Mouse (Mus musculus) heart, embryonic 11.5 days (tissue): ENCODE measurements at regions not wholly inside any gene's neighbourhood (a gene's known extent, or its start where the extent isn't known, plus 50 kb on each side); places are given as distances from the start of the nearest gene placed in this dataset.

Experiments
- ATAC-seq: fragments of 200-750 bp; cut with Nextera tagmentation; replicated peaks from 2 replicates; pipeline ENCODE4 v1.8.0; 2017; ENCODE audit warnings: moderate library complexity; ENCODE audit not compliant: insufficient number of reproducible peaks, low FRiP score, low TSS enrichment
- H3K27ac ChIP-seq: fragments of 300-500 bp; sonication (generic); 2 replicates; pipeline ENCODE4 v1.5.1; 2014; ENCODE audit warnings: mild to moderate bottlenecking, low read depth, low read length
- H3K27me3 ChIP-seq: fragments of 300-500 bp; sonication (generic); 2 replicates; pipeline ENCODE4 v1.6.1; 2014; ENCODE audit warnings: mild to moderate bottlenecking, low read length, mixed read lengths; ENCODE audit not compliant: control insufficient read depth, insufficient read depth
- H3K36me3 ChIP-seq: fragments of 300-500 bp; sonication (generic); 2 replicates; pipeline ENCODE4 v1.6.1; 2014; ENCODE audit warnings: mild to moderate bottlenecking, low read length, moderate library complexity, mixed read lengths; ENCODE audit not compliant: control insufficient read depth, insufficient read depth
- H3K4me1 ChIP-seq: fragments of 300-500 bp; sonication (generic); 2 replicates; pipeline ENCODE4 v1.6.1; 2014; ENCODE audit warnings: low read length; ENCODE audit not compliant: control insufficient read depth, insufficient read depth
- H3K4me2 ChIP-seq: fragments of 300-500 bp; sonication (generic); 2 replicates; pipeline ENCODE4 v1.6.1; 2014; ENCODE audit warnings: mild to moderate bottlenecking, moderate library complexity
- H3K4me3 ChIP-seq: fragments of 300-500 bp; sonication (generic); 2 replicates; pipeline ENCODE4 v1.5.1; 2014; ENCODE audit warnings: low read depth, low read length
- H3K9ac ChIP-seq: fragments of 300-500 bp; sonication (generic); 2 replicates; pipeline ENCODE4 v1.6.1; 2014; ENCODE audit warnings: mild to moderate bottlenecking, low read depth, low read length, moderate library complexity
- H3K9me3 ChIP-seq: fragments of 300-500 bp; sonication (generic); replicated peaks from 2 replicates; pipeline ENCODE4 v1.6.1; 2016; ENCODE audit warnings: low read length; ENCODE audit not compliant: control insufficient read depth
- WGBS: fragments of 180-500 bp; shearing (Covaris S2); extraction: QIAGEN DNeasy Blood & Tissue Kit; methylation state at CpG from one replicate; pipeline ENCODE4 v1.1.7; 2014; ENCODE audit not compliant: insufficient replicate concordance; 5-methylcytosine and 5-hydroxymethylcytosine counted together

DNA sequence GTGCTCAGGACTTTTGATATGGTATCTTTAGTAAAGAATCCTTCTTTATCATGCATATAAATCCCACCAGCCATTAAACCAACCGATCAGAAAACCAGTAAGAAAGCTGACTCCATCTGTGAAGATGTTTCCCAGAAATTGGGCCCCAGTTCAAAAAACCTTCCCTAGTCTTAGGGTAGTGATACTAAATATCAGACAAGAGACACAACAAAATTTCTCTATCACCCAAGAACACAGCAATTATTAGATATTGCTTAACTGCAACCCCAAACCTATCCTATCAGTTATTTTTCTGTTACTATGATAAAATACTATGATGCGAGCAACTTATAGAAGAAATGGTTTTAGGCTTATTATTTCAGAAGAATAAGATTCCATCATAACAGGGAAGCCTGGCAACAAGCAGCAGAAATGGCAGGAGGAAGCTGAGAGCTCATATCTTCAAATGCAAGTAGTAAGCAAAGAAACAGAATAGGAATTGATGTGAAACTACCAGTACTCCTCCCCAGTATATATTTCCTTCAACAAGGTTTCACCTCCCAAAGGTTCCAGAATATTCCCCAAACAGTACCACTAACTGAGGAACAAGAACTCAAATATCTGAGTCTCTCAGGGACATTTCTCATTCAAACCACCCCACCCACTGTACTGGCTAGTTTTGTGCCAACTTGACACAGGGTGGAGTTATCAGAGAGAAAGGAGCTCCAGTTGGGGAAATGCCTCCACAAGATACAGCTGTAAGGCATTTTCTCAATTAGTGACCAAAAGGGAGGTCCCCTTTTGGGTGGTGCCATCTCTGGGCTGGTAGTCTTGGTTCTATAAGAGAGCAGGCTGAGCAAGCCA is 234.1 kb downstream of the Tex13c3 start:
- Histone ChIP-seq H3K27me3 (no peaks in the 10 kb centered on the region), H3K9me3 (no peaks in the 10 kb centered on the region), H3K9ac (no peak overlapping the region), H3K4me1 (no peaks in the 10 kb centered on the region), H3K36me3 (no peaks in the 10 kb centered on the region), H3K4me2 (no peak overlapping the region), H3K4me3 (no peak overlapping the region), H3K27ac (no peak overlapping the region)
- 67% methylated on average over 2 of the region's 2 CpGs for WGBS
- ATAC-seq = no peak

DNA sequence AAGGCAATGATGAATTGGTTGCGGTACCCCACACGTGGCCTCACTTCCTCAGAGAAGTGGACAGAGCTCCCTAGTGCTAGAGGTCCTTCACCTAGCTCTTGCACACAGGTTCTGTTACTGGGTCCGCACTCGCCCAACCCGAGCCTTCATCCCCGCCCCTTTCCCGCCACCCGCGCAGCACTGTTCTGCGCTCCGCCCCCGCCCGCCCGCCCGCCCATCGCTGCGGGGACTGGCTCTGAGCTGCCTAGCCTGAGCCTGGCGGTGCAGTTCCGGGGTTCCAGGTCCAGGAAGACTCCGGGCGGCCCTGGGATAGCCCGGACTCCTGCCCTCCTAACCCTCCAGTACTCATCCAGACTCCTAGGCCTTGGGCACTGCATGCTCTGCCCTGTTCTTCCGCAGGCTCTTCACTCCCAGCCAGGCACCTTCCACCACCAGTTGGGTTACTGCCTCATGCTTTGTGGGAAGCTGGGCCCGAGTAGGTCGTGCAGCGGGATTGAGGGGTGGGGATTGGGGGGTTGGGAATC is 243.3 kb downstream of the Tex13c3 start:
- H3K9ac ChIP-seq = no peak overlapping the region
- no peaks in the 10 kb centered on the region for H3K9me3 ChIP-seq
- H3K4me3 ChIP-seq = peak overlapping the region; percentile 44
- H3K27ac ChIP-seq = no peak overlapping the region
- no peaks in the 10 kb centered on the region for H3K36me3 ChIP-seq
- peaks cover 3% of the 10 kb centered on the region; the same call in 1 of the 2 replicates for H3K27me3 ChIP-seq
- 7% methylated on average over 16 of the region's 26 CpGs for WGBS
- H3K4me1 ChIP-seq = no peaks in the 10 kb centered on the region
- H3K4me2 ChIP-seq = peak overlapping the region; percentile 77
- peak; percentile 65 for ATAC-seq

DNA sequence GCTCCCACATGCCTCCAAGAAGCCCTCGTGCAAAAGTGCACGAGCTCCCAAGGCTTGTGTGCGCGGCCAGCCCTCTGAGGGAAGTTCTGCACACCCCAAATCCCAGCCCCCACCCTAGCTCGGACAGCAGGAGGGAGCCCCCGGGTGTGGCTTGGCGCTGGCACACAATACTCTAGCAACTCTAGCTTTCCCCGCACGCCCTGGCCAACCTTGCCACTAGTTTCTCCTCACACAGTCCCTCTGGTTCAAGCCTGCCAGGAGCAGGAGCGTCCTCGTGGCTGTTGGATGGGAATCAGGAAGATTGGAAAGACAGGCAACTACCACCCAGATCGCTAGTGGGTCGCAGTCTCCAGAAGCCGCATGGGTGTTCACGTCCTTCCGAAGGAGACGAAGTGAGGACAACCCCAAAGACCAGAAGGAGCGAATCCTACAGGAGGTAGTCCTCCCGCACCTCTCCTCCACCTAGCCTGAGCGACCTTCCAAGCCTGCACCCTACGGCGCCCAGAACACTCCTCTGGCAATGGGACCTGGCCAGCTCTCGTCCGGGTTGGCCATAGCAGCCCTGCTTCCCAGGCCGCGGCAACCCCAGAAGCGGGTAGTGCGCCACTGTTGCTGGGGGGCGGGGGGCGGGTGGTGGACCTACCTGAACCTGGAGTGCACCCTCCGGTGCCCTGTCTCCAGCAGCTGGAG is 243.9 kb downstream of the Tex13c3 start:
- 14% methylated on average over 30 of the region's 31 CpGs for WGBS
- H3K36me3 ChIP-seq = no peaks in the 10 kb centered on the region
- no peak overlapping the region for H3K9ac ChIP-seq
- H3K27ac ChIP-seq = no peak overlapping the region
- 0 out of 2 replicates have a peak, but pooled peaks have one; percentile 35 for ATAC-seq
- H3K27me3 ChIP-seq = peaks cover 3% of the 10 kb centered on the region; the same call in 1 of the 2 replicates
- peak overlapping the region; percentile 77 for H3K4me2 ChIP-seq
- H3K4me1 ChIP-seq = no peaks in the 10 kb centered on the region
- H3K9me3 ChIP-seq = no peaks in the 10 kb centered on the region
- peak overlapping the region; percentile 44 for H3K4me3 ChIP-seq

DNA sequence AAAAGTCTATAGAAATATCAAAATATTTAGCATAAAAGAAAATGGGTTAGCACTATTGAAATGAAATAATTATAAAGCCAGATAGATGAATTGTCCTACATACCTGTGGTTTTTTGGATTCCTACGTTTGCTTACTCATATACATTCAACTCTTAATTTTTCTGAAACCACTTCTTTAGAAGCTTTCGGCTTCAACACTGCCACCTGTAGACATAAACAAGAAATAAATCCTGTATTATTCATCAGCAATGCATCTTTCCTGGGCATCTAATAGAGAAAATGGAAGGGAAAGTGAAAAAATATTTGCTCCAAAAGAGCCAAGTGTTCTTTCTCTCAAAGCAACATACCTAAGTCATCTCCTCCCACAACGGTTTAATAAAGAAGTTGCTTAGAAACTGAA is 245.7 kb downstream of the Tex13c3 start:
- H3K27ac ChIP-seq = no peak overlapping the region
- no peaks in the 10 kb centered on the region for H3K9me3 ChIP-seq
- 67% methylated on average over 3 of the region's 3 CpGs for WGBS
- no peak for ATAC-seq
- no peaks in the 10 kb centered on the region for H3K36me3 ChIP-seq
- H3K9ac ChIP-seq = no peak overlapping the region
- H3K4me2 ChIP-seq = no peak overlapping the region
- no peak overlapping the region for H3K4me3 ChIP-seq
- no peaks in the 10 kb centered on the region for H3K4me1 ChIP-seq
- peaks cover 3% of the 10 kb centered on the region; the same call in 1 of the 2 replicates for H3K27me3 ChIP-seq

DNA sequence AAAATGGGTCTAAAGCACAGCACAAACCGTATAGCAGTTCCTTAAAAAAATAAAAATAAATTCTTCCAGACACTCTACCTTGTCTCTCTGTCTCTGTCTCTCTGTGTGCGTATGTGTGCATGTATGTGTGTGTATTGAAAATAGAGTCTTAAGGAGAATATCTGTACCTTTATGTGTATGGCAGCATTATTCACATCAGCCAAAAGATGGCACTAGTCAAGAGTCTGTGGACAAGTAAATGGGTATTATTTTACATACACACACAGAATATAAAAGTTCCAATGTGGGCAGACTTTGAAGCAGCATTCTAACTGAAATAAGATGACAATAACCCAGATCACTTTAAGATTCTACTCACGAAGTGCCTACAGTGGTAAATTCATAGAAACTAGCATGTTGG is 249.3 kb downstream of the Tex13c3 start:
- Histone ChIP-seq H3K27me3 (no peaks in the 10 kb centered on the region), H3K27ac (no peak overlapping the region), H3K4me3 (no peak overlapping the region), H3K36me3 (no peaks in the 10 kb centered on the region), H3K4me1 (no peaks in the 10 kb centered on the region), H3K9me3 (no peaks in the 10 kb centered on the region), H3K4me2 (no peak overlapping the region), H3K9ac (no peak overlapping the region)
- 69% methylated on average over 3 of the region's 3 CpGs for WGBS
- no peak for ATAC-seq

DNA sequence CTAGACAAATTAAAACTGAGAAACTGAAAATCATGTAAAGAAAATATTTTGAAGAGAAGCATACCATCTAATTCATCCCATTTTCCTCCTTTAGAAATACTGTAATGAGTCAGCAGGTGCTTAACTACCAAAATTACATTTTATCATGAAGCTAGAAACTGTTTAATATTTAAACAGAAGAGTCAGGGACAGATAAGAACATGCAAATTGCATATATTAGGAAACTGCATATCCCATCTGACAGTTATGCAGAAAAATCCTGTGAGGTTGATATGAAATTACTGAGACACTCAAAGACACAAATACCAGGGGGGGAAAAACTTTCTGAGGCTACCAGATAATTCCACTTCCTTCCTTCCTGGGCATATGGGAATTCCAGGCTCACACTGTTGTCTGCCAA is 257.8 kb downstream of the Tex13c3 start:
- ATAC-seq = no peak
- H3K9me3 ChIP-seq = no peaks in the 10 kb centered on the region

DNA sequence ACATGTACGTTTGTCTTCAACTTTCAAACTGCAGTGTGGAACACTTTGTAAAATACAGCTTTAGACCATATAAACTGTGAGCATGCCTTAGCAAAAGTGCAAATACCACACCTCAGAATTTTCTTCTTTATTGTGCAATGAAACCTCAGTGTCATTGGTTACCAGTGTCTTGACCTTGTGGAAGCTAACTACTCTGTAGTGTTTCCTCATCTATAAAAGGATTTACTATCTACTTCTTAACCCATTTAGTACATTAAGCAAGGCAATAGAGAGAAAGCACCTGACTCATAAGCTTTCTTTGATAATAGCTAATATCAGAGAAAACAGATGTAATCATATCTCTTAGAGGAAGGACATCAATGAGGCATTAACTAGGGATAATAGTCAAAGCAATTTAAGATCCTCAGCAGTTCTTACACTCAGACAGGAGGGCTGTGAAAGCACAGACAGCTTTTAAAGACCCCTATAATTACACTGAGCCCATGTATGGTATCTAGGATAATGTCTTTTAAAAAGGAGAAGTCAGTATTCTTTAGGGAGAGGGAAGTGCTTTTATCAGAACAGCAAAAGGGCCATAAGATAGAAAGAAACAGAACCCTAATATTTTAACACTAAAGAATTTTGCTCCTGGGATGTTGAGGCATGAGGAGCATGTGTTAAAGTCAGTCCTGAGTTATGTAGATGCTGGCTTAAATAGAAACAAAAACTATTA is 260.2 kb downstream of the Tex13c3 start:
- no peak overlapping the region for H3K4me3 ChIP-seq
- H3K9me3 ChIP-seq = no peaks in the 10 kb centered on the region
- no peaks in the 10 kb centered on the region for H3K4me1 ChIP-seq
- 70% methylated on average over 1 of the region's 1 CpGs for WGBS
- H3K9ac ChIP-seq = no peak overlapping the region
- no peak overlapping the region for H3K4me2 ChIP-seq
- H3K27ac ChIP-seq = no peak overlapping the region
- H3K36me3 ChIP-seq = no peaks in the 10 kb centered on the region
- no peaks in the 10 kb centered on the region for H3K27me3 ChIP-seq
- no peak for ATAC-seq

More for the DNA sequence above, 257.8 kb downstream of the Tex13c3 start:
- Histone ChIP-seq H3K4me2 (no peak overlapping the region), H3K4me3 (no peak overlapping the region), H3K36me3 (no peaks in the 10 kb centered on the region), H3K4me1 (no peaks in the 10 kb centered on the region), H3K27ac (no peak overlapping the region), H3K9ac (no peak overlapping the region), H3K27me3 (no peaks in the 10 kb centered on the region)

DNA sequence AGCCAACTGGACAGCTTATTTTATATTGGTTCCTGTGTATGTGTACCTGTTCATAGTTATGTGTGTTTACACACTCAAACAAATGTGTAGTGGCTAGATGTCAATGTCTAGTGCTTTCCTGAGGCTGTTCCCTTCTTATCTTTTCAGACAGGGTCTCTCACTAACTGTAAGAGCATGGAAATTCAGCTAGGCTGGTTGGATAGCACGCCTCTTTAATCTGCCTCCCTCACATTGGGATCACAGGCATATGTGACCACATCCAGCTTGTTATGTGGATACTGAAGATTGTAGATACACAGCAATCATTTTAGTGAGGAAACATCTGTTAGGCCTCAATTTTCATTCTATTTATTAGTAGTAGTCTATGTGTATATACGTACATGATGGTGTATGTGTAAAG is 261.4 kb downstream of the Tex13c3 start:
- H3K4me3 ChIP-seq = no peak overlapping the region
- no peak overlapping the region for H3K27ac ChIP-seq
- no peaks in the 10 kb centered on the region for H3K36me3 ChIP-seq
- H3K9ac ChIP-seq = no peak overlapping the region
- H3K9me3 ChIP-seq = no peaks in the 10 kb centered on the region
- WGBS = 69% methylated on average over 2 of the region's 2 CpGs
- no peaks in the 10 kb centered on the region for H3K27me3 ChIP-seq
- H3K4me1 ChIP-seq = no peaks in the 10 kb centered on the region
- ATAC-seq = no peak
- H3K4me2 ChIP-seq = no peak overlapping the region
